Comparison of ENCODE assay signal across 14 mouse cellular contexts in genomic region chr10:18237191-18237590, GRCm38 (mm10). TPM values are rescaled to one million over a fixed set of nuclear protein-coding genes. Genes with fewer than 3 reads are reported as not detected.
DNase-seq lines count a peak whose midpoint lies in the region; ATAC-seq and TF ChIP-seq lines count a peak whose summit lies in the region.
"Had no signal": no experiment of that assay in that cellular context is flagged by ENCODE, and none has a peak within 500 bp of the region (broad histone marks: within the 10 kb centered on the region; RNA-seq: fewer than 3 reads in every experiment).

No protein-coding gene starts in this region.

- no peak for TF ChIP-seq CTCF in liver, adult 2 months (IDR thresholded peaks at IDR 0.05; ENCODE audit: low read depth, low read length)

- DNase-seq in liver, adult 2 months (ENCODE audit: extremely low read depth, low read depth, low spot score) = peak; percentile 68
- no peak for DNase-seq in liver
- peak; percentile 66 for DNase-seq in adrenal gland, postnatal 14 days
- DNase-seq in heart, postnatal 14 days = peak; percentile 32 to 36
- no peak for DNase-seq in right cerebral cortex, adult 18-20 months
- no peak for DNase-seq in forebrain, embryonic 14.5 days (ENCODE audit: low spot score)
- no peak for DNase-seq in urinary bladder, postnatal 4 days (ENCODE audit: low spot score in 2 of 2)
- DNase-seq: spleen, adult 18-20 months; thymus, adult 2 months had no signal

- WGBS in liver, adult 2 months = 48% methylated on average over 7 of the region's 7 CpGs
- 93% methylated on average over 7 of the region's 7 CpGs for WGBS in forebrain, embryonic 14.5 days

- no peaks in the 10 kb centered on the region for H3K27me3 ChIP-seq in liver, adult 2 months (ENCODE audit: control insufficient read depth, insufficient read depth, low read length)
- no peaks in the 10 kb centered on the region for H3K27me3 ChIP-seq in forebrain, embryonic 14.5 days (replicated peaks; ENCODE audit: control insufficient read depth, insufficient read depth, low read length)
- H3K27me3 ChIP-seq: limb, embryonic 15.5 days; midbrain, embryonic 13.5 days had no signal

- H3K27ac ChIP-seq in liver, adult 2 months (replicated peaks; ENCODE audit: insufficient read depth, low read depth, low read length) = no peak overlapping the region
- H3K27ac ChIP-seq in forebrain, embryonic 14.5 days (ENCODE audit: low read depth, low read length) = no peak overlapping the region
- H3K27ac ChIP-seq: limb, embryonic 15.5 days; midbrain, embryonic 13.5 days had no signal

- peak; percentile 77 for ATAC-seq in monocyte, adult 5-6 weeks (replicated peaks; ENCODE audit: insufficient number of reproducible peaks, low FRiP score, low TSS enrichment, poor library complexity, severe bottlenecking)
- no peak for ATAC-seq in forebrain, embryonic 14.5 days
- ATAC-seq: intestine, postnatal 0 days; midbrain, embryonic 13.5 days had no signal

- intact Hi-C loops in heart, postnatal 14 days (cut with DNase I) = loop anchor here (2.0 to 10.0 kb wide), 3 partner anchors 80 to 368 kb away; partner anchors contain the start of gene Nhsl1

- no peak overlapping the region for H3K4me2 ChIP-seq in forebrain, embryonic 14.5 days (ENCODE audit: low read length)
- H3K4me2 ChIP-seq: limb, embryonic 15.5 days; midbrain, embryonic 13.5 days had no signal

- TF ChIP-seq POLR2A in liver, adult 2 months (IDR thresholded peaks at IDR 0.05; ENCODE audit: extremely low read depth, insufficient read depth, low read length) = no peak

- no peak overlapping the region for H3K4me3 ChIP-seq in liver, adult 2 months (ENCODE audit: insufficient read depth, low read depth, low read length)
- H3K4me3 ChIP-seq in forebrain, embryonic 14.5 days (ENCODE audit: low read depth, low read length) = no peak overlapping the region
- H3K4me3 ChIP-seq: limb, embryonic 15.5 days; midbrain, embryonic 13.5 days had no signal

- no peak overlapping the region for H3K9ac ChIP-seq in liver, adult 2 months (ENCODE audit: low read depth, low read length)
- H3K9ac ChIP-seq in forebrain, embryonic 14.5 days (ENCODE audit: low read length) = no peak overlapping the region
- H3K9ac ChIP-seq: limb, embryonic 15.5 days; midbrain, embryonic 13.5 days had no signal

- H3K4me1 ChIP-seq in liver, adult 2 months (ENCODE audit: control insufficient read depth, insufficient read depth, low read length) = peaks cover 3% of the 10 kb centered on the region; the same call in 1 of the 2 replicates
- H3K4me1 ChIP-seq in forebrain, embryonic 14.5 days (ENCODE audit: control insufficient read depth, insufficient read depth, low read length) = 0 out of 2 replicates have a peak, but pooled peaks cover 3% of the 10 kb centered on the region

- H3K36me3 ChIP-seq in liver, adult 2 months (ENCODE audit: control insufficient read depth, insufficient read depth, low read length) = no peaks in the 10 kb centered on the region
- no peaks in the 10 kb centered on the region for H3K36me3 ChIP-seq in forebrain, embryonic 14.5 days (ENCODE audit: control insufficient read depth, insufficient read depth, low read length)
- H3K36me3 ChIP-seq: limb, embryonic 15.5 days; midbrain, embryonic 13.5 days had no signal

- H3K79me2 ChIP-seq in liver, adult 2 months (ENCODE audit: control insufficient read depth, insufficient read depth, low read length) = no peaks in the 10 kb centered on the region

- H3K9me3 ChIP-seq in forebrain, embryonic 14.5 days (replicated peaks; ENCODE audit: control insufficient read depth, low read length) = no peaks in the 10 kb centered on the region
- H3K9me3 ChIP-seq: limb, embryonic 15.5 days; midbrain, embryonic 13.5 days had no signal

RNA-seq across cellular contexts. Expression of gene Ccdc28a, which starts 2.4 kb away (rescaled TPM):
- total RNA-seq in liver, adult 2 months (2014; rRNA removed) = 19.7 and 20.9 TPM in 2 replicates
- 20.5 and 21.7 TPM in 2 replicates for polyA plus RNA-seq in liver, adult 2 months (2012; rRNA removed)
- total RNA-seq in adrenal gland, postnatal 14 days (2021) = 8.1 and 9.8 TPM in 2 replicates
- 10 to 100 TPM; 10.1 to 10.3 TPM for total RNA-seq in heart, postnatal 14 days (2021)
- 10.0 to 14.3 TPM (median 11.8 TPM) in 3 replicates for total RNA-seq in monocyte, adult 5-6 weeks (2017)
- polyA plus RNA-seq in forebrain, embryonic 14.5 days (2014; fragmentation: Nextera tagmentation; extraction: Ambion mirVana) = 8.9 and 10.3 TPM in 2 replicates

RNA-seq across cellular contexts. Expression of gene Ect2l, which starts 26.5 kb away (rescaled TPM):
- total RNA-seq in liver, adult 2 months (2014; rRNA removed) = not detected in 2 replicates
- polyA plus RNA-seq in liver, adult 2 months (2012; rRNA removed) = not detected in 2 replicates
- not detected in 2 replicates for total RNA-seq in adrenal gland, postnatal 14 days (2021)
- under 1 TPM in 1 of 2 experiments, not detected in 1; 0.19 TPM for total RNA-seq in heart, postnatal 14 days (2021)
- total RNA-seq in monocyte, adult 5-6 weeks (2017) = not detected in 3 replicates
- 0.27 TPM in 1 of 2 replicates, not detected in the other for polyA plus RNA-seq in forebrain, embryonic 14.5 days (2014; fragmentation: Nextera tagmentation; extraction: Ambion mirVana)
- total RNA-seq: MEL had no signal

Comparison
In these comparisons a context has a peak if more than half of its experiments do, and no peak if none do; other contexts are left out.
1. DNase-seq: peak in liver, adult 2 months (single experiment), adrenal gland, postnatal 14 days (single experiment) and heart, postnatal 14 days (2 of 2); none in liver (single experiment), right cerebral cortex, adult 18-20 months (single experiment), forebrain, embryonic 14.5 days (single experiment) and urinary bladder, postnatal 4 days (0 of 2).